Mouse (Mus musculus) cerebellum, adult 11-12 months (tissue): ENCODE results near the gene Olfr467.
"Not testable (repeated sequence)": the region's sequence is repeated elsewhere in the genome, so short reads cannot be mapped to it uniquely, and the experiment has no call there.

Experiments used
- DNase-seq: peaks from one replicate; pipeline ENCODE4 v3.0.0; 2022

The Olfr467 gene

DNA sequence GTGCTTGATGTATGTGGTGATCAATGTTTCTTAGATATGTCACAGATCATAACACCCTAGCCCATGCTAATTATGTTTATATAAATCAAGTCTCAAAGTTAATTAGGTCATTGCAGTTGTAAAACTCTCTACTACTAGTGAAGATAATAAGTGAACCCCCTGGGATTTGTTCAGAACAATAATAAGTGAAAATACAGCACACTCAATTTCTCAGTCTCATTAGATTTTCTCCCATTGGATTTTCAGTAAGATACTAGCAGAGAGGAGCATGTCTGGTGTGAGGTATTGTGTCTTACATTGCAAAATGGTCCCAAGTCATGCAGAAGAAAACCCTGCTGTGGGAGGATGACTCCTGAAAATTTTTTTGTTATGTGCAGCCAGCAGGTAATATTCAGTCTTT, at the start of gene Olfr467:
TSS of gene Olfr467 (plus strand) at position 301 of the 400 bp plus-strand sequence.
- no peak for DNase-seq

DNA sequence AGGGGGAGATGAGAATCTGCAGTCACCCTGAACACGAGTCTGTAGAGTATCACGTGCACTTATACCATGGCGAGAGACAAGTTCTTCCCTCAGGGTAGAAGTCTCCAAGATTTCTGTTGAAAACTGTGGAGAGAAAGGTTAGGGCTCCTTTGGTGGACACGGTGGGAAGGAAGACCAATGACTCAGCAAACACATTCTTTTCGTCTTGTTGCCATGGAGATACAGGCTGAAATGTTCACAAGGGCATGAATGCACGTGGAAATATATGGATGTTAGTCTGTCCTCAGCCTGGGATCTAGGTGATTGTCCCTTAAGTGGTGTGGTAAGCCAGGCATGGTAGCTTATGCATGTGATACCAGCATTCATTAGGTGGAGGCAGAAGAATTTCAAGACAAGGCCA, 41.3 kb upstream of the Olfr467 start:
- no peak for DNase-seq

DNA sequence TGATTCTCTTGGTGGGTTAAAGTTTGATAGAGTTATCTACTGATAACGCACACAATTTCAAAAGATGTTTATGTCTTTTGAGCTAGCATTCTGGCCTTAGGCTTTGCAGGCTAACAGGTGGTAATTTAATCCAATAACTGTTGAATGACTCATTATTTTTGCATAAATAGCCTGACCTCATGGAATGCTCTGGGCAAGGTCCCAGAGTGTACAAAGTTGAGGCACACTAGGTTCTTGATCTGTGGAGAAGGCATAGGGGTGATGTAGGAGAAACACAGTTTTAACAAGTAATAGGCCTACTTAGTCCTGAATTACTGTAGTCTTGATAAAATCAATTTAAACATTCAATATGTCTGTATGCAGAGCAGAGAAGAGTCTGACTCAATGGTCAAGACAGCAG, 33.8 kb upstream of the Olfr467 start:
- no peak for DNase-seq

DNA sequence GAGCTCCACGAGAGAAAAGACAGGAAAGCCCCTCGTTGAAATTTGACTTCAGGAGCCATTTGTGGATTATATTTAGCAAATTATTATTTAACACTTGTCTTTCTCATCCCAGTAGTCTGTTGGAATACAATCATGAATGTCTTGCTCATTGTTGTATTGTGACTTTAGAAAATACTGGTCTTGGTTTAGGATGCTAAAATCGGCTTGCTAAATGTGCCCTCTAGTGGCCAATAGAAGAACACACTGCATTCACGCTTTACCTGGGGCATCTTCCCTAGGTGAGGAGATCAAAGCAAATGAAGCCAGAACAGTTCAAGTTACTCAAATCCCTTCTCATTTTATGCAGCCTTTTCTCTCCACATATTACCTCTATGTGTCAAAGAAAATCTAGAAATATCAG, 32.5 kb upstream of the Olfr467 start:
- no peak for DNase-seq

DNA sequence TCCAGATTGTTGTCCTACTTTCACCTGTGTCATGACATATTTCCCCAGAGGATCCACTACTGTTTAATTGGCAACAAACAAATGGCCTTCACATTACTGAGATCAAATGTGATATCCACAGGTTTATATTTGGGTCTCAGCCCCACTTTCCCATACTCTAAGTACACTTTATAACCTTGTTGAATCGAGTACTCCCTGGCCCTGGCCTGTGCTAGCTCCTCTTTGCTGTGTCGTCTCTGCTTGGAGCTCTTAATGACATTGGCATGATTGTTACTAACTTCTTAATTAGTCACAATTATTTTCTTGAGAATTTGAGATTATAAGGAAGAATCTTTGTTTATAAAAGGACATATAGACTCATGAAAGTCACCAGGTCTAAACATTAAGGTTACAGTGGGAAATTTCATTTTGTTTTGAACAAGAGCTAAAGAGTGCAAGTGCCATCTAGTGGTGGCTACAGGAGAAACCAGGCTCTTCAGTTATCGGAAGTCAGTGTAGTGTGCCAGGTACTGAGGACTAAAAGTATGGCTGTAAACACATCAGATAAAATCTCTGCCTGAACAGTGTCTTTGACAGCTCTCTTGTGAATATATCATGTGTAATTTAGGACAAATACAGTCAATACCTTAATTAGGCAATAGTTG, 24.0 kb upstream of the Olfr467 start:
- no peak for DNase-seq

DNA sequence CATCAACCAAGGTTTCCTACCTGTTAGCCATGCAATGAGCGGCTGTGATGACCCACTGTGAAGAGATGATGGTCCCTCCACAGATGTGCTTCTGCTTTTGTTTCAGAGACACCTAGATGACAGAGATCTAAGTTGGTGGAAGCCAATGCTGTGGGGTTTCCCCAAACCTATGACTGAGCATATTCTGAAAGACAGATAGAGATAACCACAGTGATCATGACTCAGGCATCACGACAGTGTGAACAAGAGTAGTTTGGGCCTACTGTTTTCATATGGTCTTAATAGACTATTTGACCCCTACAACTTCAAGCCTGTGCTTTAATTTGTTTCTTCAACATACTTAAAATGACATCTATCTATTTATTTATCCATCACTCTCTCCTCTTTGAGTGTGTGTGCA, 15.6 kb upstream of the Olfr467 start:
- no peak for DNase-seq

DNA sequence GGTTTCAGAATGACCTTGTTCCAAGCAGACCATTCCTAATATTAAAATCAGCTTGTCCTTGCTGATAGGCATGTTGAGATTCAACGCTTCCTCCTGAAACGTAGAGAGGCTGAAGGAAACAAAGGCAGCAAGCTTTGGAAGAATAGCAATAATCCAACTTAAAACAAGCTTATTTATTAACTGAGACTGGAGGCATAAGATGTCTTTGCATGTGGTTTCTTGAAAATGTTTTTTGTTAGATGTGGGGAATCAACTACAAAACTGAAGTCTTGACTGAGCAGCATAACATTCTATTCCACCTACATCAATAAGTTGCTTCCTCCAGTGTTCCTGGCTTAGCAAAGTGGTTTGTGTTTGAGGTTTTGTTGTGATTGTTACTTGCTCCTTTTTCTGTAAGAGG, 11.0 kb upstream of the Olfr467 start, which contains the start of gene Ovch2:
TSS of gene Ovch2 (minus strand) at position 101 of the 400 bp plus-strand sequence.
- no peak for DNase-seq

DNA sequence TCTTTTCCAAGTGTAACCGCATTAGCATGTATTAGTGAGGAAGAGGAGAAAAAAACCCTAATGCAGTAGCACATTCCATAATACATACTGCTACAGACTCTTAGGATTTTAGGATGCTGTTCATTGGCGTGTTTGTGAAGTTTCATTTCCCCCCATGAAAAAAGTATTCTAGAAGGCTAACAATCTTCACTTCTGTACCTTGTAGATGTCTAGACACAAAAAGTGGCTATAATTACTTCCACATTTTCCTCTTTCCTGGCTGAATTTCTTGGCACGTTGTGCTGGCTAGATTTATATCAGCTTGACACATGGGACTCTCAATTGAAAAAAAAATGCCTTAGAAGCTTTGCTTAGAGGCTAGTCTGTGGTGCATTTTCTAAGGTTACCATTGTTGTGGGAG, 9.9 kb upstream of the Olfr467 start:
- DNase-seq, result no peak

DNA sequence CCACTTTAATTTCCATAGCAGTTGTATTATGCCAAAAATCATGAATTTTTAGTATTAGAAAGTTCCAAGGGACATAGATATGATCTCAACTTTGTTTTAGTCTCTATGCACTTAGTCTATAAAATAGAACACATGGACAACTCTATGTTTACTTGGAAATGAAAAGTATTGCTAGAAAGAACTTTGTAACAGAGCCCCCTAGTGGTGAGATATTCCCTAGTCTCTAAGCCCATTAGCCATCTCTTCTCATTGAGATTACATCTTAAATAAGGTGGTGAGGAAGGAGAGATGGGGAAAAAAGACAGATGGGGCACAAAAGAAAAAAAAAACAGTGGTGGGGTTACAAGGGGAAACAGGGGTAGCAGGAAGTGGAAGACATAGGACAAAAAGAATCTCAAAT, 7.4 kb downstream of the Olfr467 start:
- no peak for DNase-seq

DNA sequence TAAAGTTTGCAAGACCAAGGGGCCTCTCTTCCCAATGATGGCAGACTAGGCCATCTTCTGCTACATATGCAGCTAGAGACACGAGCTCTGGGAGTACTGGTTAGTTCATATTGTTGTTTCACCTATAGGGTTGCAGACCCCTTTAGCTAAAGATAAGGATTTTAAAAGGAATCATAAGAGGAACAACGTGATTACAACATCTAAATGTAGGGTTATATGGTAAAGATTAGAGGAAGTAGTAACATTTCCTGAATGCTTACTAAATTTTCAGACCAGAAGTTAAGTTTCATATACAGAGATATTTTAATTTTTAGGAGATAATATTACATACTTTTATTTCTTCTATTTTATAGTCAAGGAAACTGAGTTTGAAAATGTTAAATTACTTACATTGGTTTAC, 11.8 kb downstream of the Olfr467 start:
- not testable (repeated sequence) for DNase-seq

DNA sequence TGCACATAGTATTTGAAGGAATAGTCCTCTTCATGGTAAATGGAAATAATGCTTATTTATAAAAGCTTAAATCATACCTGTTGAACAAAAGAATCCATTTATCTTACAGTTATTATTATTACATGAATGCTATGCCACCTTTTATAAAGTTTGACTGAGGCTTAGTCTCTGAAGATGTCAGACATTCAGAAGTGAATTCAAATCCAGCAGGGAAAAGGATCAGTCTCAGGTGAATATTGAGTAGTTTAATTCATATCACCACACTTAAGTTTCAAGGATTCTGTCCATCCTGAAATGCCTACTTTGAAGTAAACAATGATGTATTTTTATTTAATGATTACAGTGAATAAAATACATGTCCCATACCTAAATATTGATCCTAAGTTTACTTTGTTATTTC, 13.4 kb downstream of the Olfr467 start, which contains the start of gene Olfr469:
TSS of gene Olfr469 (minus strand) at position 101 of the 400 bp plus-strand sequence.
- not testable (repeated sequence) for DNase-seq

DNA sequence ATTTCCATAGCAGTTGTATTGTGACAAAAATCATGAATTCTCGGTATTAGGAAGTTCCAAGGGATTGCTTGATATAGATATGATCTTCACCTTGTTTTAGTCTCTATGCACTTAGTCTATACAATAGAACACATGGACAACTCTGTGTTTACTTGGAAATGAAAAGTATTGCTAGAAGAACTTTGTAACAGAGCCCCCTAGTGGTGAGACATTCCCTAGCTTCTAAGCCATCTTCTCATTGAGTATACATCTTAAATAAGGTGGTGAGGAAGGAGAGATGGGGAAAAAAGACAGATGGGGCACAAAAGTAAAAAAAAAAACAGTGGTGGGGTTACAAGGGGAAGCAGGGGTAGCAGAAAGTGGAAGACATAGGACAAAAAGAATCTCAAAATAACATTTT, 29.7 kb downstream of the Olfr467 start:
- no peak for DNase-seq

DNA sequence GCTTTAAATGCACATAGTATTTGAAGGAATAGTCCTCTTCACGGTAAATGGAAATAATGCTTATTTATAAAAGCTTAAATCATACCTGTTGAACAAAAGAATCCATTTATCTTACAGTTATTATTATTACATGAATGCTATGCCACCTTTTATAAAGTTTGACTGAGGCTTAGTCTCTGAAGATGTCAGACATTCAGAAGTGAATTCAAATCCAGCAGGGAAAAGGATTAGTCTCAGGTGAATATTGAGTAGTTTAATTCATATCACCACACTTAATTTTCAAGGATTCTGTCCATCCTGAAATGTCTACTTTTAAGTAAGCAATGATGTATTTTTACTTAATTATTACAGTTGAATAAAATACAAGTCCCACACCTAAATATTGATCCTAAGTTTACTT, 35.3 kb downstream of the Olfr467 start, which contains the start of gene Olfr470:
TSS of gene Olfr470 (minus strand) at position 101 of the 400 bp plus-strand sequence.
- DNase-seq, result not testable (repeated sequence)
